Mouse (Mus musculus) midbrain, embryonic 15.5 days (tissue): ENCODE results near the gene Rnf214. TPM values are rescaled to one million over a fixed set of nuclear protein-coding genes. Genes with fewer than 3 reads are reported as not detected.

Source experiments
- ATAC-seq: fragments of 200-750 bp; cut with Nextera tagmentation; replicated peaks from 2 replicates; pipeline ENCODE4 v1.8.0; 2017; ENCODE audit warnings: moderate TSS enrichment
- H3K27ac ChIP-seq: fragments of 300-500 bp; sonication (generic); 2 replicates; pipeline ENCODE4 v1.5.1; 2015; ENCODE audit warnings: mild to moderate bottlenecking, inconsistent platforms
- H3K27me3 ChIP-seq: fragments of 300-500 bp; sonication (generic); replicated peaks from 2 replicates; pipeline ENCODE4 v1.6.1; 2015; ENCODE audit warnings: inconsistent platforms
- H3K36me3 ChIP-seq: fragments of 300-500 bp; sonication (generic); replicated peaks from 2 replicates; pipeline ENCODE4 v1.6.1; 2015; ENCODE audit warnings: inconsistent platforms
- H3K4me1 ChIP-seq: fragments of 300-500 bp; sonication (generic); 2 replicates; pipeline ENCODE4 v1.6.1; 2015; ENCODE audit warnings: inconsistent platforms
- H3K4me2 ChIP-seq: fragments of 300-500 bp; sonication (generic); 2 replicates; pipeline ENCODE4 v1.6.1; 2015; ENCODE audit warnings: inconsistent platforms, mild to moderate bottlenecking, moderate library complexity
- H3K4me3 ChIP-seq: fragments of 300-500 bp; sonication (generic); 2 replicates; pipeline ENCODE4 v1.5.1; 2015; ENCODE audit warnings: mild to moderate bottlenecking, inconsistent platforms
- H3K9ac ChIP-seq: fragments of 300-500 bp; sonication (generic); 2 replicates; pipeline ENCODE4 v1.6.1; 2015; ENCODE audit warnings: mild to moderate bottlenecking, inconsistent platforms
- H3K9me3 ChIP-seq: fragments of 300-500 bp; sonication (generic); 2 replicates; pipeline ENCODE4 v1.6.1; 2016; ENCODE audit warnings: inconsistent platforms
- WGBS: fragments of 180-500 bp; shearing (Covaris S2); methylation state at CpG from one replicate; pipeline ENCODE4 v1.1.7; 2015; ENCODE audit warnings: mixed read lengths; 5-methylcytosine and 5-hydroxymethylcytosine counted together
- polyA plus RNA-seq: library from polyadenylated mRNA; unstranded; fragments of >200 nt; fragmentation: Nextera tagmentation; extraction: Ambion mirVana; gene quantifications from 2 replicates; pipeline ENCODE4 v1.2.1, GENCODE M21; 2015

Rnf214 gene
- polyA plus RNA-seq, 1 experiment from 2014 or later: 112 TPM

DNA sequence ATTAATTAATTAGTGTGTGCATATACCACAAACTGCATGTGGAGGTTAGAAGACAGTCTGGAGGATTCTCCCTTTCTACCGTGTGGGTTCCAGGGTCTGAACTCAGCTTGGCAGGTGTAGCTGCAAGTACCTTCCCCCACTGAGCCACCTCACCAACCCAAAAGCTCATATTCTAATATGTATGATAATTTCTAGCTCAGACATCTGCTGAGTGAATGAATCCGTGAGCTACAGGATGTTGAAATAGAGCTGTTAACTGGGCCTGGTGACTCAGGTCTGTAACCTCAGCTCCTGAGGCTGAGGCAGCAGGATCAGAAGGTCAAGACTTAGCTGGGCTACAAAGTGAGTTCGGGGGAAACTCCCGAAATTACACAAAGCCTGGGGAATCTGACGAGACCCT is 63.7 kb downstream of the Rnf214 start:
- Histone ChIP-seq H3K27ac (no peak overlapping the region), H3K9ac (no peak overlapping the region), H3K27me3 (no peaks in the 10 kb centered on the region), H3K4me2 (no peak overlapping the region), H3K36me3 (no peaks in the 10 kb centered on the region), H3K4me1 (peaks cover 40% of the 10 kb centered on the region), H3K9me3 (no peaks in the 10 kb centered on the region), H3K4me3 (no peak overlapping the region)
- 73% methylated on average over 5 of the region's 5 CpGs for WGBS
- no peak for ATAC-seq

GRCm38 (mm10) chr9:45841458-45841857 is 65.3 kb downstream of the Rnf214 start:
- no peaks in the 10 kb centered on the region for H3K27me3 ChIP-seq
- H3K9me3 ChIP-seq: no peaks in the 10 kb centered on the region
- H3K9ac ChIP-seq: 0 out of 2 replicates have a peak overlapping the region, but pooled peaks have one; percentile 2
- peak overlapping the region; percentile 74; the same call in 1 of the 2 replicates for H3K4me2 ChIP-seq
- H3K4me1 ChIP-seq: peaks cover 40% of the 10 kb centered on the region
- ATAC-seq: no peak
- WGBS: 85% methylated on average over 6 of the region's 6 CpGs
- H3K36me3 ChIP-seq: no peaks in the 10 kb centered on the region
- no peak overlapping the region for H3K4me3 ChIP-seq
- H3K27ac ChIP-seq: no peak overlapping the region

- no peak for ATAC-seq
- peaks cover 40% of the 10 kb centered on the region for H3K4me1 ChIP-seq
- WGBS: 74% methylated on average over 5 of the region's 5 CpGs
- no peaks in the 10 kb centered on the region for H3K36me3 ChIP-seq
- no peak overlapping the region for H3K9ac ChIP-seq
- no peak overlapping the region for H3K27ac ChIP-seq
- peak overlapping the region; percentile 76 for H3K4me3 ChIP-seq
- peak overlapping the region; percentile 74 for H3K4me2 ChIP-seq
- H3K27me3 ChIP-seq: no peaks in the 10 kb centered on the region
- H3K9me3 ChIP-seq: no peaks in the 10 kb centered on the region
Measured at GRCm38 (mm10) chr9:45840331-45840730, 66.4 kb downstream of the Rnf214 start.

- Histone ChIP-seq H3K27me3 (no peaks in the 10 kb centered on the region), H3K4me3 (peak overlapping the region; percentile 76), H3K4me2 (peak overlapping the region; percentile 74), H3K4me1 (peaks cover 40% of the 10 kb centered on the region), H3K9ac (peak overlapping the region; percentile 93; the same call in 1 of the 2 replicates), H3K9me3 (no peaks in the 10 kb centered on the region), H3K27ac (no peak overlapping the region), H3K36me3 (no peaks in the 10 kb centered on the region)
- ATAC-seq: no peak
- WGBS: 71% methylated on average over 7 of the region's 7 CpGs
Measured at GRCm38 (mm10) chr9:45839982-45840300, 66.8 kb downstream of the Rnf214 start.

- no peaks in the 10 kb centered on the region for H3K9me3 ChIP-seq
- H3K9ac ChIP-seq: peak overlapping the region; percentile 93
- peak overlapping the region; percentile 76 for H3K4me3 ChIP-seq
- no peaks in the 10 kb centered on the region for H3K36me3 ChIP-seq
- peak overlapping the region; percentile 82 for H3K27ac ChIP-seq
- ATAC-seq: peak; percentile 37
- 9% methylated on average over 17 of the region's 17 CpGs for WGBS
- H3K4me2 ChIP-seq: peak overlapping the region; percentile 74
- peaks cover 40% of the 10 kb centered on the region for H3K4me1 ChIP-seq
- no peaks in the 10 kb centered on the region for H3K27me3 ChIP-seq
Measured at GRCm38 (mm10) chr9:45839139-45839981, 67.4 kb downstream of the Rnf214 start.

- Histone ChIP-seq H3K9ac (peak within 1 kb of the TSS; percentile 93), H3K9me3 (no peaks in the 10 kb centered on the region), H3K27ac (peak within 1 kb of the TSS; percentile 82), H3K36me3 (no peaks in the 10 kb centered on the region), H3K4me3 (peak within 1 kb of the TSS; percentile 76), H3K27me3 (no peaks in the 10 kb centered on the region), H3K4me2 (peak within 1 kb of the TSS; percentile 74), H3K4me1 (peaks cover 40% of the 10 kb centered on the region)
- WGBS: under 1% methylated on average over 40 of the region's 40 CpGs
- peak; percentile 92 for ATAC-seq
Measured at GRCm38 (mm10) chr9:45838434-45839138, 68.1 kb downstream of the Rnf214 start, which contains the start of gene Bace1. Gene Bace1, plus strand, starts transcription at chr9:45838580.

GRCm38 (mm10) chr9:45838069-45838433 is 68.7 kb downstream of the Rnf214 start:
- no peak; the same call in 1 of the 2 replicates for ATAC-seq
- H3K4me3 ChIP-seq: peak overlapping the region; percentile 76
- WGBS: 19% methylated on average over 4 of the region's 4 CpGs
- no peaks in the 10 kb centered on the region for H3K36me3 ChIP-seq
- H3K9me3 ChIP-seq: no peaks in the 10 kb centered on the region
- peak overlapping the region; percentile 74 for H3K4me2 ChIP-seq
- no peak overlapping the region for H3K9ac ChIP-seq
- H3K27ac ChIP-seq: peak overlapping the region; percentile 82
- peaks cover 40% of the 10 kb centered on the region for H3K4me1 ChIP-seq
- no peaks in the 10 kb centered on the region for H3K27me3 ChIP-seq

DNA sequence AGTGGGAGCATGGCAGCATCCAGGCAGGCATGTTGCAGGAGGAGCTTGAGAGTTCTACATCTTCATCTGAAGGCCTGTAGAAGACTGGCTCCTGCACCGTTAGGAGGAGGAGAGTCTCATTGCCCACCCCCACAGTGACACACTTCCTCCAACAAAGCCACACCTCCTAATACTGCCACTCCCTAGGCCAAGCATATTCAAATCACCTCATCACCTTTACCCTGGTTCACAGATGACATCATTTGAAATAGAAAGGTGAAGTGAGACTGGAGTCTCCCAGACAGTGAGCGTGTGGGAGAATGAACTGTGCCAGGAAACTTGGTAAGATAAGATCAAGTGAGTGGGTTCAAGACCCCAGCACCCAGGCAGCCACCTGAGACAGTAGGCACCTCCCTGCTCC is 73.2 kb downstream of the Rnf214 start:
- ATAC-seq: no peak
- Histone ChIP-seq H3K9me3 (no peaks in the 10 kb centered on the region), H3K27ac (no peak overlapping the region), H3K27me3 (no peaks in the 10 kb centered on the region), H3K36me3 (no peaks in the 10 kb centered on the region), H3K4me3 (no peak overlapping the region), H3K4me2 (no peak overlapping the region), H3K4me1 (peaks cover 4% of the 10 kb centered on the region; the same call in 1 of the 2 replicates), H3K9ac (no peak overlapping the region)
- WGBS: 78% methylated on average over 2 of the region's 2 CpGs

- 95% methylated on average over 2 of the region's 2 CpGs for WGBS
Measured at GRCm38 (mm10) chr9:45832898-45833297, 73.8 kb downstream of the Rnf214 start.

GRCm38 (mm10) chr9:45829107-45829506 is 77.6 kb downstream of the Rnf214 start:
- Histone ChIP-seq H3K4me2 (peak overlapping the region; percentile 90), H3K36me3 (no peaks in the 10 kb centered on the region), H3K9ac (no peak overlapping the region), H3K4me3 (peak overlapping the region; percentile 78), H3K27ac (peak overlapping the region; percentile 53; the same call in 1 of the 2 replicates), H3K4me1 (peaks cover 10% of the 10 kb centered on the region), H3K9me3 (no peaks in the 10 kb centered on the region), H3K27me3 (no peaks in the 10 kb centered on the region)
- 28% methylated on average over 10 of the region's 10 CpGs for WGBS
- ATAC-seq: peak; percentile 69

More at GRCm38 (mm10) chr9:45832898-45833297, 73.8 kb downstream of the Rnf214 start:
- ATAC-seq: no peak
- Histone ChIP-seq H3K36me3 (no peaks in the 10 kb centered on the region), H3K4me3 (no peak overlapping the region), H3K4me2 (no peak overlapping the region), H3K27me3 (no peaks in the 10 kb centered on the region), H3K27ac (no peak overlapping the region), H3K9ac (no peak overlapping the region), H3K4me1 (peaks cover 4% of the 10 kb centered on the region; the same call in 1 of the 2 replicates), H3K9me3 (no peaks in the 10 kb centered on the region)

- peak; percentile 97 for ATAC-seq
- H3K9ac ChIP-seq: peak within 1 kb of the TSS; percentile 56
- peak within 1 kb of the TSS; percentile 78 for H3K4me3 ChIP-seq
- H3K36me3 ChIP-seq: no peaks in the 10 kb centered on the region
- H3K4me1 ChIP-seq: peaks cover 10% of the 10 kb centered on the region
- peak within 1 kb of the TSS; percentile 68 for H3K27ac ChIP-seq
- no peaks in the 10 kb centered on the region for H3K9me3 ChIP-seq
- under 1% methylated on average over 31 of the region's 31 CpGs for WGBS
- H3K4me2 ChIP-seq: peak within 1 kb of the TSS; percentile 90
- H3K27me3 ChIP-seq: no peaks in the 10 kb centered on the region
Measured at GRCm38 (mm10) chr9:45828291-45828963, 78.3 kb downstream of the Rnf214 start, which contains the start of gene Cep164. Gene Cep164, minus strand, starts transcription at chr9:45828691.
